ENCODE assay signal across 28 mouse cellular contexts in genomic region chr16:9046864-9047263, GRCm38 (mm10).
A peak's percentile ranks its signal among the peaks of the same experiment; 100 is the strongest.
DNase-seq lines count a peak whose midpoint lies in the region; ATAC-seq and TF ChIP-seq lines count a peak whose summit lies in the region.
"Had no signal": no experiment of that assay in that cellular context is flagged by ENCODE, and none has a peak within 500 bp of the region (broad histone marks: within the 10 kb centered on the region; RNA-seq: fewer than 3 reads in every experiment).

No protein-coding gene starts in this region.

- H3K4me3 ChIP-seq in megakaryocyte, embryonic 14.5 days (replicated peaks), result peak overlapping the region; percentile 42
- no peak overlapping the region for H3K4me3 ChIP-seq in liver, embryonic 14.5 days (ENCODE audit: insufficient read depth in 1 of 2, low read depth in 2 of 2, low read length in 2 of 2)
- H3K4me3 ChIP-seq in cerebellum, adult 2 months (replicated peaks; ENCODE audit: insufficient read depth, low read depth, low read length), result no peak overlapping the region
- H3K4me3 ChIP-seq in embryonic facial prominence, embryonic 10.5 days, result no peak overlapping the region
- H3K4me3 ChIP-seq: erythroblast, embryonic 14.5 days; heart, embryonic 13.5 days; hindbrain, embryonic 10.5 days; hindbrain, embryonic 15.5 days; limb, embryonic 10.5 days; limb, embryonic 15.5 days; lung, embryonic 15.5 days; midbrain, embryonic 13.5 days had no signal

- no peak for TF ChIP-seq POLR2A in cerebellum, adult 2 months (IDR thresholded peaks at IDR 0.05; ENCODE audit: borderline replicate concordance, insufficient read depth, low read length)

- no peak for ATAC-seq in megakaryocyte, adult 5-6 weeks (ENCODE audit: poor library complexity, severe bottlenecking)
- peak; percentile 58; the same call in 1 of the 2 replicates for ATAC-seq in liver, embryonic 14.5 days (ENCODE audit: insufficient read depth)
- ATAC-seq: activated CD4-positive, CD25-positive, alpha-beta regulatory T cell, adult 4 months; forebrain, postnatal 0 days; inflammation-experienced regulatory T-cells, adult 6 months; midbrain, embryonic 13.5 days had no signal

- H3K27me3 ChIP-seq in megakaryocyte, embryonic 14.5 days (replicated peaks), result no peaks in the 10 kb centered on the region
- no peaks in the 10 kb centered on the region for H3K27me3 ChIP-seq in liver, embryonic 14.5 days (ENCODE audit: control insufficient read depth, insufficient read depth, low read length)
- H3K27me3 ChIP-seq in cerebellum, adult 2 months (ENCODE audit: control insufficient read depth, insufficient read depth, low read length), result no peaks in the 10 kb centered on the region
- no peaks in the 10 kb centered on the region for H3K27me3 ChIP-seq in embryonic facial prominence, embryonic 10.5 days (replicated peaks; ENCODE audit: low read depth, poor library complexity, severe bottlenecking)
- H3K27me3 ChIP-seq: heart, embryonic 13.5 days; hindbrain, embryonic 15.5 days; limb, embryonic 15.5 days; lung, embryonic 15.5 days; midbrain, embryonic 13.5 days had no signal

- H3K4me1 ChIP-seq in megakaryocyte, embryonic 14.5 days, result no peaks in the 10 kb centered on the region
- H3K4me1 ChIP-seq in liver, embryonic 14.5 days (replicated peaks; ENCODE audit: control insufficient read depth in 2 of 2, insufficient read depth in 2 of 2, low read length in 1 of 2), result peaks cover 0 to 11% of the 10 kb centered on the region in 2 experiments; a peak in 3 of 4 replicates
- no peaks in the 10 kb centered on the region for H3K4me1 ChIP-seq in cerebellum, adult 2 months (ENCODE audit: control insufficient read depth, insufficient read depth, low read length)
- no peaks in the 10 kb centered on the region for H3K4me1 ChIP-seq in embryonic facial prominence, embryonic 10.5 days
- H3K4me1 ChIP-seq: heart, embryonic 13.5 days; hindbrain, embryonic 10.5 days; hindbrain, embryonic 15.5 days; limb, embryonic 10.5 days; limb, embryonic 15.5 days; lung, embryonic 15.5 days; midbrain, embryonic 13.5 days had no signal

- WGBS in liver, embryonic 14.5 days (ENCODE audit: insufficient replicate concordance), result 45% methylated on average over 2 of the region's 2 CpGs
- 74% methylated on average over 2 of the region's 2 CpGs for WGBS in cerebellum, adult 2 months
- WGBS in embryonic facial prominence, embryonic 10.5 days, result 92% methylated on average over 2 of the region's 2 CpGs

- H3K9me3 ChIP-seq in megakaryocyte, embryonic 14.5 days, result peaks cover 5% of the 10 kb centered on the region; the same call in 1 of the 2 replicates
- H3K9me3 ChIP-seq in liver, embryonic 14.5 days (ENCODE audit: control insufficient read depth, low read length), result no peaks in the 10 kb centered on the region
- H3K9me3 ChIP-seq in embryonic facial prominence, embryonic 10.5 days, result no peaks in the 10 kb centered on the region
- H3K9me3 ChIP-seq: hindbrain, embryonic 10.5 days; hindbrain, embryonic 15.5 days; limb, embryonic 10.5 days; limb, embryonic 15.5 days; lung, embryonic 15.5 days; midbrain, embryonic 13.5 days had no signal

- H3K9ac ChIP-seq in liver, embryonic 14.5 days (replicated peaks), result no peak overlapping the region
- H3K9ac ChIP-seq: forebrain, postnatal 0 days; heart, embryonic 13.5 days; hindbrain, embryonic 15.5 days; limb, embryonic 15.5 days; lung, embryonic 15.5 days; midbrain, embryonic 13.5 days had no signal

- peak; percentile 79 for DNase-seq in heart, adult 11 months
- DNase-seq in heart, postnatal 36 days, result no peak
- peak; percentile 20 to 29 (median 29) for DNase-seq in liver, embryonic 14.5 days (ENCODE audit: low read depth in 3 of 3, low spot score in 3 of 3)
- no peak for DNase-seq in cerebellum, adult 2 months
- DNase-seq in embryonic facial prominence, embryonic 10.5 days (ENCODE audit: low spot score), result no peak
- DNase-seq: adrenal gland, adult 8-10 months; cerebellum, adult 8-10 months; cerebellum, postnatal 36 days; embryo, embryonic 11 days; forebrain, postnatal 0 days; heart, postnatal 10 days; kidney, adult 11 months; kidney, postnatal 14 days; layer of hippocampus, adult 9-11 months; thymus, adult 2 months; thymus, postnatal 36 days had no signal

- no peak for TF ChIP-seq CTCF in liver, embryonic 14.5 days (IDR thresholded peaks at IDR 0.05; ENCODE audit: low read depth)
- no peak for TF ChIP-seq CTCF in cerebellum, adult 2 months (IDR thresholded peaks at IDR 0.05; ENCODE audit: borderline replicate concordance, insufficient read depth, low read depth, low read length)

- no peaks in the 10 kb centered on the region for H3K36me3 ChIP-seq in megakaryocyte, embryonic 14.5 days (replicated peaks; ENCODE audit: low read length)
- H3K36me3 ChIP-seq in liver, embryonic 14.5 days (replicated peaks; ENCODE audit: control insufficient read depth, insufficient read depth, low read depth), result no peaks in the 10 kb centered on the region
- H3K36me3 ChIP-seq in embryonic facial prominence, embryonic 10.5 days (replicated peaks), result no peaks in the 10 kb centered on the region
- H3K36me3 ChIP-seq: heart, embryonic 13.5 days; hindbrain, embryonic 10.5 days; hindbrain, embryonic 15.5 days; limb, embryonic 10.5 days; limb, embryonic 15.5 days; lung, embryonic 15.5 days; midbrain, embryonic 13.5 days had no signal

- TF ChIP-seq EP300 in liver, embryonic 14.5 days (IDR thresholded peaks at IDR 0.05; ENCODE audit: low read depth), result no peak

- no peak overlapping the region for H3K27ac ChIP-seq in liver, embryonic 14.5 days
- H3K27ac ChIP-seq in cerebellum, adult 2 months (ENCODE audit: insufficient read depth, low read length), result no peak overlapping the region
- no peak overlapping the region for H3K27ac ChIP-seq in embryonic facial prominence, embryonic 10.5 days (replicated peaks)
- H3K27ac ChIP-seq: heart, embryonic 13.5 days; hindbrain, embryonic 10.5 days; hindbrain, embryonic 15.5 days; limb, embryonic 10.5 days; limb, embryonic 15.5 days; lung, embryonic 15.5 days; midbrain, embryonic 13.5 days had no signal

- intact Hi-C loops in heart, postnatal 36 days (cut with DNase I), result no loop called here

- H3K4me2 ChIP-seq in liver, embryonic 14.5 days (ENCODE audit: low read depth), result no peak overlapping the region
- H3K4me2 ChIP-seq: heart, embryonic 13.5 days; hindbrain, embryonic 15.5 days; limb, embryonic 15.5 days; lung, embryonic 15.5 days; midbrain, embryonic 13.5 days had no signal

Comparison
In these comparisons a context has a peak if more than half of its experiments do, and no peak if none do; other contexts are left out.
1. DNase-seq: peak in heart, adult 11 months (single experiment) and liver, embryonic 14.5 days (3 of 3); none in heart, postnatal 36 days (0 of 2), cerebellum, adult 2 months (0 of 2) and embryonic facial prominence, embryonic 10.5 days (single experiment).